Mouse (Mus musculus) kidney, adult 18-20 months (tissue): Measurements from ENCODE around the gene Atg4b.

ENCODE experiments used
- DNase-seq: peaks from one replicate; pipeline ENCODE4 v3.0.0; 2021

Gene Atg4b

GRCm38 (mm10) chr1:93751290-93751689 lies at the start of gene Atg4b:
Atg4b (plus strand) TSS chr1:93751500.
- no peak for DNase-seq

- DNase-seq = no peak
These were observed 49.2 kb upstream of the Atg4b start for GRCm38 (mm10) chr1:93702106-93702505.

GRCm38 (mm10) chr1:93703472-93704048 lies 47.7 kb upstream of the Atg4b start:
- DNase-seq = no peak

- DNase-seq = no peak
These were observed 47.0 kb upstream of the Atg4b start for GRCm38 (mm10) chr1:93704341-93704740.

GRCm38 (mm10) chr1:93705389-93705788 lies 45.9 kb upstream of the Atg4b start:
- no peak for DNase-seq

- no peak for DNase-seq
These were observed 35.1 kb upstream of the Atg4b start for GRCm38 (mm10) chr1:93716166-93716565.

- DNase-seq = no peak
These were observed 29.7 kb upstream of the Atg4b start for GRCm38 (mm10) chr1:93721557-93721956.

- DNase-seq = no peak
These were observed 26.7 kb upstream of the Atg4b start for GRCm38 (mm10) chr1:93724623-93725022.

- DNase-seq = no peak
These were observed 25.6 kb upstream of the Atg4b start for GRCm38 (mm10) chr1:93725665-93726064.

GRCm38 (mm10) chr1:93726116-93726515 lies 25.2 kb upstream of the Atg4b start:
- DNase-seq = no peak

GRCm38 (mm10) chr1:93726974-93727373 lies 24.3 kb upstream of the Atg4b start:
- peak; percentile 64 for DNase-seq

- peak; percentile 28 for DNase-seq
These were observed 20.2 kb upstream of the Atg4b start for GRCm38 (mm10) chr1:93731103-93731502.

- DNase-seq = peak; percentile 24
These were observed 19.4 kb upstream of the Atg4b start for GRCm38 (mm10) chr1:93731880-93732281.

GRCm38 (mm10) chr1:93735859-93736258 lies 15.4 kb upstream of the Atg4b start:
- no peak for DNase-seq

- no peak for DNase-seq
These were observed 13.6 kb upstream of the Atg4b start for GRCm38 (mm10) chr1:93737711-93738110.

- no peak for DNase-seq
These were observed 10.6 kb upstream of the Atg4b start for GRCm38 (mm10) chr1:93740671-93741070.

GRCm38 (mm10) chr1:93741987-93742386 lies 9.3 kb upstream of the Atg4b start:
- no peak for DNase-seq

- DNase-seq = no peak
These were observed 8.4 kb upstream of the Atg4b start for GRCm38 (mm10) chr1:93742910-93743309.

- DNase-seq = no peak
These were observed 5.1 kb upstream of the Atg4b start for GRCm38 (mm10) chr1:93746179-93746578.

GRCm38 (mm10) chr1:93748539-93748938 lies 2.8 kb upstream of the Atg4b start:
- DNase-seq = no peak

- DNase-seq = peak; percentile 58
These were observed 2.7 kb downstream of the Atg4b start for GRCm38 (mm10) chr1:93753911-93754572.

- peak; percentile 94 for DNase-seq
These were observed 3.4 kb downstream of the Atg4b start, which contains the start of gene Thap4 for GRCm38 (mm10) chr1:93754573-93755290. Thap4 (minus strand) TSS chr1:93754864.

GRCm38 (mm10) chr1:93755291-93755610 lies 4.0 kb downstream of the Atg4b start:
- DNase-seq = no peak

GRCm38 (mm10) chr1:93755618-93756017 lies 4.3 kb downstream of the Atg4b start:
- DNase-seq = no peak
